Mouse (Mus musculus) right cerebral cortex, postnatal 36 days (tissue): ENCODE data around the gene Atxn1.

ENCODE experiments used
- DNase-seq, 2 experiments: peaks; one replicate each; pipeline ENCODE4 v3.0.0; 2022; ENCODE audit warnings: low spot score in 2 of 2, mixed read lengths in 1 of 2

The Atxn1 gene

GRCm38 (mm10) chr13:45582294-45582693 lies 382.5 kb downstream of the Atxn1 start:
- no peak for DNase-seq

- DNase-seq = no peak
These were observed 385.1 kb downstream of the Atxn1 start for GRCm38 (mm10) chr13:45579751-45580150.

- DNase-seq = no peak
These were observed 387.0 kb downstream of the Atxn1 start for GRCm38 (mm10) chr13:45577784-45578183.

- DNase-seq = no peak
These were observed 387.4 kb downstream of the Atxn1 start for GRCm38 (mm10) chr13:45577366-45577765.

GRCm38 (mm10) chr13:45576185-45576584 lies 388.6 kb downstream of the Atxn1 start:
- DNase-seq = no peak

GRCm38 (mm10) chr13:45572768-45573167 lies 392.0 kb downstream of the Atxn1 start:
- DNase-seq = no peak

- DNase-seq = peak; percentile 75 to 82
These were observed 393.0 kb downstream of the Atxn1 start for GRCm38 (mm10) chr13:45571795-45572262.

- DNase-seq = peak; percentile 53 to 54
These were observed 394.9 kb downstream of the Atxn1 start for GRCm38 (mm10) chr13:45569932-45570331.

GRCm38 (mm10) chr13:45564946-45565345 lies 399.9 kb downstream of the Atxn1 start:
- no peak for DNase-seq

- peak in 1 of 2 experiments; percentile 45 for DNase-seq
These were observed 402.8 kb downstream of the Atxn1 start for GRCm38 (mm10) chr13:45562011-45562410.

GRCm38 (mm10) chr13:45560543-45560942 lies 404.3 kb downstream of the Atxn1 start:
- no peak for DNase-seq

GRCm38 (mm10) chr13:45559258-45559657 lies 405.6 kb downstream of the Atxn1 start:
- no peak for DNase-seq

- no peak for DNase-seq
These were observed 406.4 kb downstream of the Atxn1 start for GRCm38 (mm10) chr13:45558367-45558766.

- DNase-seq = no peak
These were observed 411.1 kb downstream of the Atxn1 start for GRCm38 (mm10) chr13:45553674-45554073.

GRCm38 (mm10) chr13:45547549-45547948 lies 417.3 kb downstream of the Atxn1 start:
- DNase-seq = no peak

- no peak for DNase-seq
These were observed 417.9 kb downstream of the Atxn1 start for GRCm38 (mm10) chr13:45546946-45547345.

- no peak for DNase-seq
These were observed 418.8 kb downstream of the Atxn1 start for GRCm38 (mm10) chr13:45545974-45546373.

- peak; percentile 75 to 82 for DNase-seq
These were observed 425.6 kb downstream of the Atxn1 start for GRCm38 (mm10) chr13:45539205-45539568.

- peak; percentile 66 to 79 for DNase-seq
These were observed 426.1 kb downstream of the Atxn1 start for GRCm38 (mm10) chr13:45538532-45539204.

- no peak for DNase-seq
These were observed 426.7 kb downstream of the Atxn1 start for GRCm38 (mm10) chr13:45538091-45538490.

- no peak for DNase-seq
These were observed 427.7 kb downstream of the Atxn1 start for GRCm38 (mm10) chr13:45537110-45537509.

GRCm38 (mm10) chr13:45535731-45536453 lies 428.9 kb downstream of the Atxn1 start:
- DNase-seq = no peak

- peak; percentile 45 to 72 for DNase-seq
These were observed 434.1 kb downstream of the Atxn1 start for GRCm38 (mm10) chr13:45530754-45531153.
